Mouse (Mus musculus) embryonic facial prominence, embryonic 10.5 days (tissue): ENCODE data around the gene Dpysl4. TPM values are rescaled to one million over a fixed set of nuclear protein-coding genes. Genes with fewer than 3 reads are reported as not detected.

Source experiments
- DNase-seq: peaks from one replicate; pipeline ENCODE4 v3.0.0-alpha.2; 2017; ENCODE audit warnings: low spot score
- H3K27ac ChIP-seq: fragments of 300-500 bp; sonication (generic); replicated peaks from 2 replicates; pipeline ENCODE4 v1.5.1; 2016; ENCODE audit warnings: mild to moderate bottlenecking
- H3K27me3 ChIP-seq: fragments of 300-500 bp; sonication (generic); replicated peaks from 2 replicates; pipeline ENCODE4 v1.6.1; 2016; ENCODE audit warnings: low read depth, mild to moderate bottlenecking; ENCODE audit not compliant: poor library complexity, severe bottlenecking
- H3K36me3 ChIP-seq: fragments of 300-500 bp; sonication (generic); replicated peaks from 2 replicates; pipeline ENCODE4 v1.6.1; 2016; ENCODE audit warnings: mild to moderate bottlenecking, moderate library complexity
- H3K4me1 ChIP-seq: fragments of 300-500 bp; sonication (generic); 2 replicates; pipeline ENCODE4 v1.6.1; 2016
- H3K4me3 ChIP-seq: fragments of 300-500 bp; sonication (generic); 2 replicates; pipeline ENCODE4 v1.5.1; 2016; ENCODE audit warnings: mild to moderate bottlenecking, moderate library complexity
- H3K9me3 ChIP-seq: fragments of 300-500 bp; sonication (generic); 2 replicates; pipeline ENCODE4 v1.6.1; 2016; ENCODE audit warnings: mild to moderate bottlenecking
- WGBS: fragments of 180-500 bp; shearing (Covaris S2); methylation state at CpG from one replicate; pipeline ENCODE4 v1.1.7; 2016; 5-methylcytosine and 5-hydroxymethylcytosine counted together
- polyA plus RNA-seq: library from polyadenylated mRNA; unstranded; fragments of >200 nt; fragmentation: Nextera tagmentation; extraction: Ambion mirVana; gene quantifications from 2 replicates; pipeline ENCODE4 v1.2.1, GENCODE M21; 2016

The Dpysl4 gene
- polyA plus RNA-seq, 1 experiment from 2014 or later, result 63.8 TPM

DNA sequence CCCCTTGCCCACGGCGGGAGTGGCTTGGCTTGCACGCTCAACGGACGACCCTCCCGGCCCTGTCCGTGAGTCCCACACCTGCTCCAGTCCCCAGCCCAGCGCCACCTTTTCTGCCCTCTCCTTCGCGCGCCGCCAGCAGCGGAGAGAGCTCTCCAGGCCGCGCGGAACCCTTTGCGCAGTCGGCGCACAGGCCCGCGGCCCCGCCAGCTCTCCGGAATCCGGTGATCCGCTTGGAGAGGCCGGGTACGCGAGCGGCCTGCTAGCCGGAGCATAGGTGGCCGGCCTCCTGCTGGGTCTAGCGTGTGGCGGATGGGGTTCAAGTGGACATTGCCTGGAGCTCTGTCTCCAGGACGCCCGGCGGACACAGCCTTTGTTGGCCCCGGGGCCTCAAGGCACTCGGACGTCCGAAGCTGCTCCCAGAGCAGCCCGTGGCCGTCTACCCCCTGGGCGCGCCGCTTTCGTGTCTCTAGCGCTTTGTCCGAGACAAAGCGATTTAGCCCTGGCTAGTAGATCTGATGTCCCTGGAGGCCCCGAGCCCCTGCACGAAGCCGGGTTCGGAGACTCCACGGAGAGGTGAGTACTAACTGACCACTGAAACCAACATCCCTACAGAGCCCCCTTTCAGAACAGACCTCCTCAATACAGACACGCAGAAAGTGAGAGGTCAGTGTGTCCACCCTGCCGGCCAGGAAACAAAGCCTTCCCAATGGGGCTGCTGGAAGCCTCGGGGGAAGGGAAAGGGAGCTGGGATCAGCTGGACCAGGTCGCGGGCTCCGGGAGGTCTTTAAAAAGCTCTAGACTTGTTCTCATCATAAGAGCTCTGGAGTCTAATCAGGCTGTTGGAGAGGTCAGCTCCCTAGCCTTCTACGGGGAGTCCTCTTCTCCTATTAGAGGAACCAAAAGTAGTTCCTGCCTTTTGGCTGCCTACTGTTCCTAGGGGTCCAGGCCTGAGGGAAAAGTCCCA lies 676 bp downstream of the Dpysl4 start:
- DNase-seq, result no peak
- peaks cover 46% of the 10 kb centered on the region for H3K27me3 ChIP-seq
- WGBS, result 2% methylated on average over 61 of the region's 61 CpGs
- H3K4me3 ChIP-seq, result peak overlapping the region; percentile 79
- H3K36me3 ChIP-seq, result peaks cover 31% of the 10 kb centered on the region
- peaks cover 36% of the 10 kb centered on the region for H3K4me1 ChIP-seq
- peak overlapping the region; percentile 90 for H3K27ac ChIP-seq
- H3K9me3 ChIP-seq, result no peaks in the 10 kb centered on the region

DNA sequence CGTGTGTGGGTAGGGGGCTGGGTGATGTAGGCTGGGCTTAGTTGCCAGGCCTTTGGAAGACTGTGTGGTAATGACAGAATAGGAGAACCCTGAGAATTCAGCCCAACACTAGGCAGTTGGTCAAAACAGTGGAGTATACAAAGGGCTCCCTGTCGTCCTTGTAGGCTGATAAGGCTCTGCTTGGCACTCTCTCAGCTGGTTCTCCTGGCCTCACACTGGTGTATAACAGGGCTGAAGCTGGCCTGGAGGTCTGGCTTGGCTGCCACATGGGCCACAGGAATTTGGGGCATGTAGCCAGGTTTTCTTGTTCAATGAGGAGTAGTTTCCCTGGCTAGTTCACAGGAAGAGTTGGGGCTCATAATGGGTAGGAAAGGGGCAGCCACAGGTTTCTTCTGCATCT lies 2.0 kb downstream of the Dpysl4 start:
- Histone ChIP-seq H3K9me3 (no peaks in the 10 kb centered on the region), H3K27ac (no peak overlapping the region), H3K36me3 (peaks cover 44% of the 10 kb centered on the region), H3K4me1 (peaks cover 29% of the 10 kb centered on the region), H3K27me3 (peaks cover 46% of the 10 kb centered on the region), H3K4me3 (peak overlapping the region; percentile 79)
- no peak for DNase-seq
- 69% methylated on average over 2 of the region's 2 CpGs for WGBS

DNA sequence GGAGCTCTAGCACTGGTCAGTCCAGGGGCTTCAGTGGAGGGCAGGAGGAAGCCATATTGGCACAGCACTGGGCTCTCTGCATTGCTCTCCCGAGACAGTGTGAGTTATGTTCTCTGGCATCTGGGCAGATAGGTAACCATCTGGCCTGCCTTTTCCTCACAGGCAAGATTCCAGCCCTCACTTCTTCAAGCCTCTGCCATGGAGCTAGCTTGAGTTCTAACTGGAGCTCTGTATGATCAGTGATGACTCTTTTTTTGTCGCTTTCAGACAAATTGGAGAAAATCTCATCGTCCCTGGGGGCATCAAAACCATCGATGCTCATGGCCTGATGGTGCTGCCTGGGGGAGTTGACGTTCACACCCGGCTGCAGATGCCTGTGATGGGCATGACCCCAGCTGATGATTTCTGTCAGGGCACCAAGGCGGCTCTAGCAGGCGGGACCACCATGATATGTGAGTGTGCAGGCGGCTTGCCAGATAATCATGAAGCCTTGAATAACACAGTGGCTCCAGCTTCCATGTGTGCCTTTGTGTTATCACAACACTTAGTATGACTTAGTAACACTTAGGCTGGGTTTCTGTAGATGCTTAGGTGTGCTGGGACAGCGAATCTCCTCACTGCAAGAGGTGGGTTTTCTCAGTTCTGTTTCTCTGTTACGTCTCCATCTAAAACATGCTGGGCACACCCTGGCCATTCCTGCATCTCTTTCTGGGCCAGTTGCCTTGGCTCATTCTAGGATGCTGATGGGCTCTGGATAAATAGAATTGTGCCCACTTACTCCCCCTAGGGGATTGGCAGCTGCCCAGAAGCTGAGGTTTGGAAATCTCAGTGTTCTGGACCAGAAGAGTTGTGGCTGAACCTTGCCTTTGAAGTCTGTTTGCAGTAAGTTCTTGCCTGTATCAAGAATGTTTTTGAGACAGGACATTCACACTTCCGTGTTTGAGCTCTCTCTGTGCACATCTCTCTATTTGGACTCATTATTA lies 4.4 kb downstream of the Dpysl4 start:
- H3K36me3 ChIP-seq, result peaks cover 67% of the 10 kb centered on the region
- 88% methylated on average over 12 of the region's 12 CpGs for WGBS

DNA sequence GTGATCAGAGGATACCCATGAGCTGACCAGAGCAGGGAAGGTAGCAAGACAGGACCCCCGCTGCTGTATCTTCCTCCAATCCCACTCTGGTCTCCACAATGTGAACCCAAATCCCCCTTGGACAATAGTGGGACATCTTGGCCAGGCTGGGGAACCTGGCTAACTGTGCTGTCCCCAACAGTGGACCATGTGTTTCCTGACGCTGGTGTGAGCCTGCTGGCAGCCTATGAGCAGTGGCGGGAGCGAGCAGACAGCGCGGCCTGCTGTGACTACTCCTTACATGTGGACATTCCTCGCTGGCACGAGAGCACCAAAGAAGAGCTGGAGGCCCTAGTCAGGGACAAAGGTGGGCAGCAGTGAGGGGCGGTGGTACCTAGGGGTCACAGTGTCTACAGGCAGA lies 5.9 kb downstream of the Dpysl4 start:
- Histone ChIP-seq H3K4me1 (peaks cover 14% of the 10 kb centered on the region), H3K4me3 (no peak overlapping the region), H3K27me3 (peaks cover 21% of the 10 kb centered on the region), H3K27ac (no peak overlapping the region), H3K9me3 (no peaks in the 10 kb centered on the region), H3K36me3 (peaks cover 82% of the 10 kb centered on the region)
- no peak for DNase-seq
- 88% methylated on average over 9 of the region's 9 CpGs for WGBS

More for the DNA sequence above, 4.4 kb downstream of the Dpysl4 start:
- H3K4me1 ChIP-seq, result peaks cover 26% of the 10 kb centered on the region
- peaks cover 36% of the 10 kb centered on the region for H3K27me3 ChIP-seq
- no peak overlapping the region for H3K4me3 ChIP-seq
- no peaks in the 10 kb centered on the region for H3K9me3 ChIP-seq
- no peak overlapping the region for H3K27ac ChIP-seq
- DNase-seq, result no peak

DNA sequence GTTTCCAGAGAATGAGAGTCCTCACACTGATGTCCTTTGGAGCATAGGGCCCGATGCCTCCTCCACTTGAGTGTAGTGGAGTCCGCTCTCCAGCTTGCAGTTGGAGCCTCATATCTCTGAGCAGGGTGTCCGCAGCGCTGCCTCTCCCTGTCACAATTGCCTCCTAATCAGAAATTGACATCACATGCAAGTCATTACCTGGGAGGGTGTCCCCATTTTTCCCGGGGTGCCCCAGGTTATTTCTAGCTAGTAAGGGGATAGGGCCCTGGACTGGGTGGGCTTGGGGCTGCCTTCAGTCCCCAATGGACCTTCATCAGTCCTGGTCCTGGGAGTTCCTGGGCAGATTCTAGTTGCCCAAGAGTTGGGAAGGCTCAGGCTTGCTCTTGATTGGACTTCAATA lies 6.9 kb downstream of the Dpysl4 start:
- Histone ChIP-seq H3K9me3 (no peaks in the 10 kb centered on the region), H3K27me3 (peaks cover 11% of the 10 kb centered on the region), H3K4me1 (peaks cover 4% of the 10 kb centered on the region), H3K27ac (no peak overlapping the region), H3K4me3 (no peak overlapping the region), H3K36me3 (peaks cover 90% of the 10 kb centered on the region)
- no peak for DNase-seq
- WGBS, result 85% methylated on average over 5 of the region's 5 CpGs

DNA sequence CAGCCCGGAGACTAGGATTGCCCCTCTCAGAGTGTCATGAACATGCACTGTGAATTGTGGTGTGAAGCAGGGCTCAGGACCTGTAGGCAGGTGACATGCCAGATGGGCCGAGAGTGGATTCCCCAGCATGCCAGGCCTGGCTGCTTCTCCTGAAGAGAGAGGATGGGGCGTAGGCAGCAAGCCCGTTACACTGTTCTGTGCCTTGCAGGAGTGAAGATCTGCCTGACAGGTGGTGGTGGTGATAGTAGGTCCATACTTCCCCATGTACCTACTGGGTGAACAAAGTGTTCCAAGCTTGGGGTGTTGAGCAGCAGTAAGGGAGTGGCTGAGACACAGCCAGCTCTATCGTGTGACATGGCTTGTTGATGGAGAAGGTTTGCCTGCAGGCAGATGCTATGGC lies 7.3 kb downstream of the Dpysl4 start:
- H3K27me3 ChIP-seq, result peaks cover 7% of the 10 kb centered on the region; the same call in 1 of the 2 replicates
- DNase-seq, result no peak
- peaks cover 95% of the 10 kb centered on the region for H3K36me3 ChIP-seq
- no peaks in the 10 kb centered on the region; the same call in 1 of the 2 replicates for H3K4me1 ChIP-seq
- H3K27ac ChIP-seq, result no peak overlapping the region
- H3K9me3 ChIP-seq, result no peaks in the 10 kb centered on the region
- WGBS, result 89% methylated on average over 5 of the region's 5 CpGs
- no peak overlapping the region for H3K4me3 ChIP-seq

DNA sequence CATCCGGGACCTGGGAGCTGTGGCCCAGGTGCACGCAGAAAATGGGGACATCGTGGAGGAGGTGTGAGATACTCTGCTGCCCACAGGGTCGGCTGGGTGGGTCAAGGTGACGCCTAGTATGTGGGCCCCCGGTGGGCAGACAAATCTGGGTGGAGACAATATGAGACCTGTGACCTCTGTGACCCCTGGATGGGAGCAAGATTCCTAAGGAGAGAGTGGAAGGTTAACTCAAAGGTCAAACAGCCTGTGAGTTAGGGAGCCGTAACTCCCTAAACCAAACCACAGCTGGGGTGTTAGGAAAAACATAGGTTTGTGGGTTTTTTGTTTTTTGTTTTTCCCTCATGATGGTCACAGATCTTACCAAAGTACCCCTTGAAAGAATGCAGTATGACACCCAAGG lies 8.0 kb downstream of the Dpysl4 start:
- no peak for DNase-seq
- Histone ChIP-seq H3K9me3 (no peaks in the 10 kb centered on the region), H3K27ac (no peak overlapping the region), H3K4me1 (no peaks in the 10 kb centered on the region), H3K27me3 (0 out of 2 replicates have a peak, but pooled peaks cover under 1% of the 10 kb centered on the region), H3K4me3 (no peak overlapping the region), H3K36me3 (peaks cover 98% of the 10 kb centered on the region)
- WGBS, result 77% methylated on average over 7 of the region's 7 CpGs

DNA sequence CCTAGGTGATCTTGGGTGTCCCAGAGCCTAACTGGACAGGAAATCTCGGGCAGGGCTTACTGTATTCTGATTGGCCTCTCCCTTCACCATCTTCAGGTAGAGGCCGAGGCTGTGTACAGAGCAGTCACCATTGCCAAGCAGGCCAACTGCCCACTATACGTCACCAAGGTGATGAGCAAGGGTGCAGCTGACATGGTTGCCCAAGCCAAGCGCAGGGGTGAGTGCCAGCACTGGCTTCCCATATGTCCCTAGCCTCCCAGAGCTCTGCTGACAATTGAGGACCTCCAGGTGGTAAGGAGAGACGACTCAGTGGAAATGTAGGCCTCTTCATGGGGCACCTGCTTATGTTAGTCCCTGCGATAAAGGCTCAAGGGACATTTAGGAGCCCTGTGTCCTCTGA lies 9.0 kb downstream of the Dpysl4 start:
- 88% methylated on average over 6 of the region's 6 CpGs for WGBS
- no peak overlapping the region for H3K4me3 ChIP-seq
- no peaks in the 10 kb centered on the region for H3K9me3 ChIP-seq
- peaks cover 97% of the 10 kb centered on the region for H3K36me3 ChIP-seq
- no peaks in the 10 kb centered on the region for H3K4me1 ChIP-seq
- no peak overlapping the region for H3K27ac ChIP-seq
- no peak for DNase-seq
- H3K27me3 ChIP-seq, result no peaks in the 10 kb centered on the region

DNA sequence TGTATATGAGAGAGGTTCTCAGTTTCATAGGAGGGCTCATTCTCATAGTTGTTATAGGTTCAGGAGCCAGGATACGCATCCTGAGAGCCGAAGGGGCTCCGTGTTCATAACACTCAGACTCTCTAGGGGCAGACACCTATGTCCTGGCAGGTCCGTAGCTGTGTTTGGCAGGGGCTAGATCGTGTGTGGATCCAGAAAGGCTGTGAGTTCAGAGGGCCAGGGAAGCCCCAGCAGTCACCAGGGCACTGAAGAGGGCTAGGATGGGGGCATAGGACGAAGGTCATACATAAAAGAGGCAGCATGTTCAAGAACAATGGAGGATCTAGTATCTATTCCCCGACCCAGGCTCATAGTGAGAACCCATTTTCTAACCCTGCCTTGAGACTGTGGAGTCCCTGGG lies 9.5 kb downstream of the Dpysl4 start:
- WGBS, result 86% methylated on average over 7 of the region's 7 CpGs
- Histone ChIP-seq H3K27ac (no peak overlapping the region), H3K9me3 (no peaks in the 10 kb centered on the region), H3K4me1 (no peaks in the 10 kb centered on the region), H3K4me3 (no peak overlapping the region), H3K27me3 (no peaks in the 10 kb centered on the region), H3K36me3 (peaks cover 97% of the 10 kb centered on the region)
- DNase-seq, result no peak

DNA sequence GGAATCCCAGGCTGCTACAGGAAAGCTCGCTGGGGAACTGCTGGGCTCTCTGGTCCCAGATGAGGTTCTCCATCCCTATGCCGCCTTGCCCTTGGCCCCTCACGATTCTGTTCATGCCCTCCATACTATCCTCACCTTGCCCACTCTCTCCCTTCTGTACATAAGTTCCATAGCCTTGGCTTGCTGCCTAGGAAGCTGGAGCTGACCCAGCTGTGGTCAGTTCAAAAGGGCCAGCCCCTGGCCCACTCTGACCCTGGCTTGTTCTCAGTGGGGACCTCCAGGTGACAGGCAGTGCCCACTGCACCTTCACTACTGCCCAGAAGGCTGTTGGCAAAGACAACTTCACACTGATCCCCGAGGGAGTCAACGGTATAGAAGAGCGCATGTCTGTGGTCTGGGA lies 10.6 kb downstream of the Dpysl4 start:
- DNase-seq, result no peak
- Histone ChIP-seq H3K27ac (no peak overlapping the region), H3K27me3 (no peaks in the 10 kb centered on the region), H3K4me3 (no peak overlapping the region), H3K4me1 (no peaks in the 10 kb centered on the region), H3K36me3 (peaks cover 97% of the 10 kb centered on the region), H3K9me3 (no peaks in the 10 kb centered on the region)
- 92% methylated on average over 6 of the region's 6 CpGs for WGBS

DNA sequence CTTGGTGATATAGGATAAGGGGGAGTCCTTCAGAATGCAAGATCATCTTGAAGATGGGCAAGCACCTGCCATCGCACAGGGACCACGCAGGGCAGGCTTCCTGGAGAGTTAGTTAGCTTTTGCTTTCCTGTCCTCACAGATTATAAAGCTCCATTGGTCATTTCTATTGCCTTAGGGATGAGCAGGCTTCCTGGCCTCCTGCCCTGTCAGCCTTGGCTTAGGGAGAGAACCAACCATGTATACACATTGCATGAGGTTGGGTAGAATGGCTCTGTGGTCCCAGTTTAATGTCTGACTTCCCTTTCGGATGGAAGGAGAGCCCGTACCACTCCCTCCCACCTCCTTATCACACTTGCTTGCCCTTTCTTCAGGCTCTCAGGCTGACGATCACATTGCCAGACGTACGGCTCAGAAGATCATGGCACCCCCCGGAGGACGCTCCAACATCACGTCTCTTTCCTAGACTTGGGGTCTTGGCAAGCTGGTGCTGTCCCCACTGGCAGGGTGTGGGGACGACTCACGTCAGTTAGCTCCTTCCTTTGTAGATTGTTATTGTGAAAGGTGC lies 14.8 kb downstream of the Dpysl4 start:
- Histone ChIP-seq H3K27ac (no peak overlapping the region), H3K36me3 (peaks cover 61% of the 10 kb centered on the region), H3K4me3 (no peak overlapping the region), H3K27me3 (no peaks in the 10 kb centered on the region), H3K9me3 (no peaks in the 10 kb centered on the region), H3K4me1 (no peaks in the 10 kb centered on the region)
- no peak for DNase-seq
- 72% methylated on average over 12 of the region's 12 CpGs for WGBS

DNA sequence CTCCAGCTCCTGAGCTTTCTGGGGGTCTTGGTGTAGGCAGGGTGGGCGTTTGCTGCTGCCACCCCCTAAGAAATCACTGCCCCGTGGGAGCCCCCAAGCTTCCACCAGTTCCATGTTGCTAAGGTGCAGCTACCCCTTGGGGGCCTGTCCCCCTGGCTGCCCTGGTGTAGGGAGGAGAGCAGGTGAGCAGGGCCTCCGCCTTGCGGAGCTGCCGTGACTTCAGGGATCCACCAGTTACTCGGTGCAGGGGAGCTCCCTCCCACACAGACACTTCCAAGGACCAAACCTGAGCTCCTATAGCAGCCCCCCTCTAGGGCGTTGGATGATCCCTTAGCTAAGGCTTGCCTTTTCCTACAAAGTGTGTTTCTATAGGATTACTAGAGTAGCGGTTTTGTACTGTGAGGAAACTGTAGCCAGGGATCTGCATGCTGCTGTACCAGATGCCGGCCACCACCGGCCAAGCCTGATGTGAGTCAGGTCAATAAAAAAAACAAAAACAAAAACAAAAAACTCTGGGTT lies 15.5 kb downstream of the Dpysl4 start:
- no peak overlapping the region for H3K27ac ChIP-seq
- no peak for DNase-seq
- no peak overlapping the region for H3K4me3 ChIP-seq
- H3K27me3 ChIP-seq, result no peaks in the 10 kb centered on the region
- H3K4me1 ChIP-seq, result no peaks in the 10 kb centered on the region
- H3K9me3 ChIP-seq, result no peaks in the 10 kb centered on the region
- peaks cover 54% of the 10 kb centered on the region for H3K36me3 ChIP-seq
- 76% methylated on average over 10 of the region's 10 CpGs for WGBS
